Mouse (Mus musculus) liver, embryonic 14.5 days (tissue): ENCODE measurements around the gene Sema5a. TPM values are rescaled to one million over a fixed set of nuclear protein-coding genes. Genes with fewer than 3 reads are reported as not detected.

Source experiments
- ATAC-seq: fragments of 200-750 bp; cut with Nextera tagmentation; 2 replicates; pipeline ENCODE4 v1.8.0; 2017; ENCODE audit warnings: moderate number of reproducible peaks, mild to moderate bottlenecking, moderate library complexity; ENCODE audit not compliant: insufficient read depth
- DNase-seq, 3 experiments: peaks; one replicate each; pipeline ENCODE4 v3.0.0-alpha.2; 2012 to 2013; ENCODE audit warnings: low read depth in 3 of 3, low spot score in 3 of 3
- H3K27ac ChIP-seq: fragments of 300-500 bp; sonication (generic); 2 replicates; pipeline ENCODE4 v1.5.1; 2014; ENCODE audit warnings: moderate library complexity, mild to moderate bottlenecking, control low read depth, inconsistent platforms
- H3K27me3 ChIP-seq: fragments of 300-500 bp; sonication (generic); 2 replicates; pipeline ENCODE4 v1.6.1; 2014; ENCODE audit warnings: mild to moderate bottlenecking, low read length, moderate library complexity; ENCODE audit not compliant: control insufficient read depth, insufficient read depth
- H3K36me3 ChIP-seq: fragments of 300-500 bp; sonication (generic); replicated peaks from 2 replicates; pipeline ENCODE4 v1.6.1; 2014; ENCODE audit warnings: low read depth; ENCODE audit not compliant: control insufficient read depth, insufficient read depth
- H3K4me1 ChIP-seq, 2 experiments: fragments of 200-500 bp in 1 of 2; fragments of 300-500 bp in 1 of 2; sonication (generic) in 1 of 2; replicated peaks; 2 replicates each; pipeline ENCODE4 v1.6.1; 2012 to 2014; ENCODE audit warnings: antibody characterized with exemption in 1 of 2, inconsistent platforms in 1 of 2, low read length in 1 of 2; ENCODE audit not compliant: control insufficient read depth in 2 of 2, insufficient read depth in 2 of 2
- H3K4me2 ChIP-seq: fragments of 300-500 bp; sonication (generic); 2 replicates; pipeline ENCODE4 v1.6.1; 2014; ENCODE audit warnings: low read depth, mild to moderate bottlenecking, control low read depth, moderate library complexity
- H3K4me3 ChIP-seq, 2 experiments: fragments of 200-500 bp in 1 of 2; fragments of 300-500 bp in 1 of 2; sonication (generic) in 1 of 2; 2 replicates each; pipeline ENCODE4 v1.5.1; 2012 to 2014; ENCODE audit warnings: low read depth in 2 of 2, low read length in 2 of 2, mild to moderate bottlenecking in 2 of 2, control low read depth in 1 of 2, inconsistent platforms in 1 of 2, moderate library complexity in 1 of 2; ENCODE audit not compliant: insufficient read depth in 1 of 2
- H3K9ac ChIP-seq: fragments of 300-500 bp; sonication (generic); replicated peaks from 2 replicates; pipeline ENCODE4 v1.6.1; 2014; ENCODE audit warnings: mild to moderate bottlenecking, control low read depth, moderate library complexity
- H3K9me3 ChIP-seq: fragments of 300-500 bp; sonication (generic); 2 replicates; pipeline ENCODE4 v1.6.1; 2016; ENCODE audit warnings: low read length, mixed read lengths; ENCODE audit not compliant: control insufficient read depth
- CTCF ChIP-seq: IDR thresholded peaks from 2 replicates; pipeline ENCODE4 v1.5.1; 2016; ENCODE audit warnings: antibody characterized with exemption, low read depth, control low read depth
- EP300 ChIP-seq: IDR thresholded peaks from 2 replicates; pipeline ENCODE4 v1.6.1; 2016; ENCODE audit warnings: antibody characterized with exemption, low read depth
- WGBS: fragments of 180-500 bp; shearing (Covaris S2); extraction: QIAGEN DNeasy Blood & Tissue Kit; methylation state at CpG from one replicate; pipeline ENCODE4 v1.1.7; 2014; ENCODE audit not compliant: insufficient replicate concordance; 5-methylcytosine and 5-hydroxymethylcytosine counted together
- polyA plus RNA-seq, 2 experiments: library from polyadenylated mRNA; depleted of rRNA in 1 of 2; stranded (reverse) in 1 of 2; unstranded in 1 of 2; fragments of >200 nt; fragmentation: Nextera tagmentation in 1 of 2; extraction: Ambion mirVana in 1 of 2; gene quantifications; 2 replicates each; pipeline versions ENCODE4 v1.2.1 to v1.2.3; 2012 to 2014

Sema5a gene
- polyA plus RNA-seq, 2 experiments, result 0.29 to 0.35 TPM

GRCm38 (mm10) chr15:32281374-32281773 is 36.8 kb downstream of the Sema5a start:
- H3K4me3 ChIP-seq, result no peak overlapping the region
- WGBS, result 55% methylated on average over 4 of the region's 4 CpGs
- H3K4me1 ChIP-seq, result no peaks in the 10 kb centered on the region
- ATAC-seq, result no peak
- no peak overlapping the region for H3K4me2 ChIP-seq
- no peaks in the 10 kb centered on the region for H3K9me3 ChIP-seq
- H3K36me3 ChIP-seq, result no peaks in the 10 kb centered on the region
- H3K9ac ChIP-seq, result no peak overlapping the region
- TF ChIP-seq CTCF, result no peak
- TF ChIP-seq EP300, result no peak
- H3K27ac ChIP-seq, result no peak overlapping the region
- H3K27me3 ChIP-seq, result no peaks in the 10 kb centered on the region
- no peak for DNase-seq

DNA sequence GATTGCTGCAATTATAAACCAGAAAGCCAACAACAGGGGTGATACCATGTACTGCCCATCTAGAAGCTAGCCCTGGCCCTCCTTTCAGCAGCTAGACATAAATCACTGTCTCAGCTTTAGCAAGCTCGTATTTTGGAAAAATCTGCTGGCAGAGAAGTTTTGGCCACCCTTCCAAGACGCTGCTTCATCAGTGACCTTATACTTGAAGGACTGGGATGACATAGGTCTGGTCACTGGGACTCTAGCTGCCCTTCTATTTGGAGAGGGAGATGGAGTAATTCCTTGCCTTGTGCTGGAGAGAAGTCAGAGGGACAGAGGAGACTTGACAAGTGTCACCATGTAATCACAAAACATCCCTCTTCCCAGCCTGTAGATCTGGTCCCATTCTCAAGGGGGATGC is 40.1 kb downstream of the Sema5a start:
- ATAC-seq (no peak), DNase-seq (no peak)
- Histone ChIP-seq H3K36me3 (no peaks in the 10 kb centered on the region), H3K4me3 (no peak overlapping the region), H3K4me2 (no peak overlapping the region), H3K27ac (no peak overlapping the region), H3K9ac (no peak overlapping the region), H3K4me1 (no peaks in the 10 kb centered on the region), H3K27me3 (no peaks in the 10 kb centered on the region), H3K9me3 (no peaks in the 10 kb centered on the region)
- 37% methylated on average over 2 of the region's 2 CpGs for WGBS
- TF ChIP-seq CTCF, result no peak
- TF ChIP-seq EP300, result no peak

DNA sequence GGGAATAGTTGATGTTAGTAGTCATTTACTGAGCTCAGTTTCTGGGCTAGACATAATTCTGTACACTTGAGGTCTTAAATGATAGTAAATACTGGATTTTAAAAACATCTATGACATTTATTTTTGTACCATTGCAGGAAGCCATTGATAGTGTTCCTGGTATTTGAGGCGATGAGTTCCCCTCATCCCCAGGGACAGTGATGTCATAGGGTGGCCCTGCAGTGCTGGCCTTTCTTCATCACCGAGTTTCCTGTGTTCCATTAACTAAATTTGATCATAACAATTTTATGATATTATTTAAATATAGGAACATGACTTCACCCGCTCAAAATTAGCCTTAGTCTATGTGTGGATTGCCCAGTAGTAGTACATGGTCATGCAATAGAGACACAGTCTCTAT is 41.7 kb downstream of the Sema5a start:
- Histone ChIP-seq H3K4me2 (no peak overlapping the region), H3K9ac (no peak overlapping the region), H3K4me3 (no peak overlapping the region), H3K27me3 (no peaks in the 10 kb centered on the region), H3K9me3 (no peaks in the 10 kb centered on the region), H3K27ac (no peak overlapping the region), H3K4me1 (no peaks in the 10 kb centered on the region), H3K36me3 (no peaks in the 10 kb centered on the region)
- ATAC-seq (no peak), DNase-seq (no peak)
- TF ChIP-seq EP300 (no peak), CTCF (no peak)
- 58% methylated on average over 3 of the region's 3 CpGs for WGBS

DNA sequence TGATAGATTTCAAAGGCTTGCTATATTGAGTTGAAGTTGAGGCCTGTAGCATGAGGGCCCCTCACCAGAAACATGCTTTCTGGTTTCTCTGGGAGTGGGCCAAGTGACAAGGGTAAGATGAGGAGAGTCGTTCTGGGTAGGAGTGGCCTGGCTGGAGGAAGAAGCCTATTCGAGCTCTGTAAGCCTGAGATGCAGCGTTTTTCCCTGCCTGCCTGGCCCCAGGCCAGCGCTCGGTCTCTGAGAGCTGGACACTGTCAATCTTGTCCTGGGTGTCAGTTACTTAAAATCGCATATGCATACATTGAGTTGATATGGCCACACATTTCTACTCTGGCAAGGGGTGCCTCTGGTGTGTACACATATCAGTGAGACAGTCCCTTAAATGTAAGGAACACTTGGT is 43.9 kb downstream of the Sema5a start:
- Histone ChIP-seq H3K4me2 (no peak overlapping the region), H3K4me1 (no peaks in the 10 kb centered on the region), H3K27ac (no peak overlapping the region), H3K9me3 (no peaks in the 10 kb centered on the region), H3K36me3 (no peaks in the 10 kb centered on the region), H3K9ac (no peak overlapping the region), H3K4me3 (no peak overlapping the region), H3K27me3 (no peaks in the 10 kb centered on the region)
- ATAC-seq (no peak), DNase-seq (no peak)
- WGBS, result 42% methylated on average over 6 of the region's 6 CpGs
- TF ChIP-seq EP300, result no peak
- TF ChIP-seq CTCF, result no peak

- no peak for DNase-seq
- H3K4me2 ChIP-seq, result no peak overlapping the region
- H3K9ac ChIP-seq, result no peak overlapping the region
- H3K27ac ChIP-seq, result no peak overlapping the region
- TF ChIP-seq EP300 (no peak), CTCF (no peak)
- no peaks in the 10 kb centered on the region for H3K36me3 ChIP-seq
- H3K9me3 ChIP-seq, result no peaks in the 10 kb centered on the region
- no peaks in the 10 kb centered on the region for H3K4me1 ChIP-seq
- H3K27me3 ChIP-seq, result no peaks in the 10 kb centered on the region
- 49% methylated on average over 3 of the region's 3 CpGs for WGBS
- no peak overlapping the region for H3K4me3 ChIP-seq
- ATAC-seq, result no peak
Observed at GRCm38 (mm10) chr15:32291000-32291399, 46.4 kb downstream of the Sema5a start.
